Mouse (Mus musculus): ENCODE data around the gene Zfp672.

GRCm38 (mm10) chr11:58346745-58347144 lies 16.6 kb upstream of the Zfp672 start:
- TF ChIP-seq RAD21 (IDR thresholded peaks at IDR 0.05; ENCODE audit: low read depth, low read length) = no peak
- no peak for TF ChIP-seq USF2 (conservative IDR thresholded peaks at IDR 0.05; ENCODE audit: low read depth, low read length)
